Mouse (Mus musculus): Measurements from ENCODE around the gene Syt9. TPM values are rescaled to one million over a fixed set of nuclear protein-coding genes. Genes with fewer than 3 reads are reported as not detected.
A peak's percentile ranks its signal among the peaks of the same experiment; 100 is the strongest.

Syt9 gene
- total RNA-seq (2021) = under 1 TPM; 0.33 to 0.38 TPM

GRCm38 (mm10) chr7:107370232-107371125 lies at the start of gene Syt9:
Gene Syt9, plus strand, starts transcription at chr7:107370728.
- DNase-seq = peak; percentile 27

DNA sequence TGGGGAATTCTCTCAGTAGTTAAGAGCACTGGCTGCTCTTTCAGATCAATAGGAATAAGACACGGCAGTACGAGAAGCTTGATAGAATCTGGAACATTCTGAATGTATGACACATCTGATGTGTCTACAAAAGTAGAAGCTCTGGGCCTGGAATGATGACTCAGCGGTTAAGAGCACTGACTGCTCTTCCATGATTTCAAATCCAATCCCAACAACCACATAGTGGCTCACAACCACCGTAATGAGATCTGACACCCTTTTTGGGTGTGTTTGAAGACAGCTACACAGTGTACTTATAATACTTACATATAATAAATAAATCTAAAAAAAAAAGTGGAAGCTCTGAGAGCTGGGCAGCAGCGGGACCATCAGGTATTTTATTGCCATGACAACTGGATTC lies 31.5 kb upstream of the Syt9 start:
- no peak for DNase-seq

DNA sequence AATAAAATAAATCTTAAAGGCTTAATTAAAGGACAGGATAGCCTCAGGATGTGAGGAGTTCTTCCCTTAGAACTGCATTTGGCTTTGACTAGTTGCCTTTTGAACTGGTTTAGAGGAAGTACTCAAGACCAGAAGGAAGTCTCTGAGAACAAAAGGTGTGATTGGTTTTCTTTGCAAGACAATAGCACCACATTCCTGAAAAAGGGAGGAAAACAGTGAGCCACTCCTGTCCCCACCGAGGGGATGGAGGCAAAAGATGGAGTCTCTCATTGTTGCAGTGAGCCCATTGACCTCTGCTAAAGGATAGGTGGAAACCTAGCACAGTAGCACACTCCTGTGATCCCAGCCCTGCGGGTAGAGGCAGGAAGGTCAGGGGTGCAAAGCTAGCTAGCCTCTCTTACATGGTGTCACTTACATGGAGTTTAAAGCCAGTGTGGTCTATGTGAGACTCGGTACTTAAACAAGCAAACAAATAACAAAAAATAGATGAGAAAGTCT lies 30.9 kb upstream of the Syt9 start:
- no peak for DNase-seq

DNA sequence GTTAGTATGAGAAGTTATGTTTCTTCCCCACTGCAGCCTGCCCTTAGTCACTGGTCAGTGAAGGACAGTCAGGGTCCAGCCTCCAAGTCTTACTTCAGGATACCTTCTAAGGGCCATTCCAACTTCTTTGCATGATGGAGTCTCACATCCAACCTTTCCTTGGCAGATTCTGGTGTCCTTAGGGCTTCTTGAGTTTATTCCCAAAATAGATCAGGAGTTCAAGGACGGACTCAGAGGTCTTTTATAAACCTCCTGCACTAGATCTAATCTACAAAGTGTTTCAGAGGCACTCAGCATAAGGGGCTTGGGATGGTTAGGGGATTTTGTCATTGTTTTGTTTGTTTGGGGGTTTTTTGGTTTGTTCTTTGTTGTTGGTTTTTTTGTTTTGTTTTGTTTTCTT lies 30.3 kb upstream of the Syt9 start:
- no peak for DNase-seq

DNA sequence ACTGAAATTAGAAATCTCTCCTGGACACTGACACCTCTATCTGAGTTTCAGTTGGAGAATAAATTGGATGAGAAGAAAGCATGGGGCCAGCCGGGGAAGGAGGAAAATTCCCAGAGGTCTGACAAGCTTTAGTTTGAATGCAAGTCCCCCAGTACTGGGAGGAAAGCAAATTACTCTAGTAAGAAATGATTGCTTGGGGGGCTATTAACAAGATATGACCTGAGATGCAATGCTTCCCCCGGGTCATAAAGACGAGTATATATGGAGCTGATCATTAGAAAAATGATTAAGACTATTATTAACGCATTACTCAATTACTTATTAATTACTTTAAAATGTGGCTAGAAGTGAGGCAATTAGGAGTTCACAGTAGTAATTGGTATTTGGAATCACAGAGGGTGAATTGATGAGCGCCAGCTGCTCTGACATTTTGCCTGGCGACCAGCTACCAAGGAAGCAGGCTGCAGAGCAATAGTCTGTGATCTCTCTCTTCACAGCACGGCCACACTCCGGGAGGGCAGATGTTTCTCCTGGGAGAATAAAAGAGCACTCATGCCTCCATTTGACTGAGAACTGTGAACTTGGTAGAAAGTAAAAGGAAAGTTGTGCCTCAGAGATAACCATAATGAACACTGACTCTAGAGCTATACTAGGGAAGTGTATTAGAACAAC lies 28.9 kb upstream of the Syt9 start:
- DNase-seq = no peak

DNA sequence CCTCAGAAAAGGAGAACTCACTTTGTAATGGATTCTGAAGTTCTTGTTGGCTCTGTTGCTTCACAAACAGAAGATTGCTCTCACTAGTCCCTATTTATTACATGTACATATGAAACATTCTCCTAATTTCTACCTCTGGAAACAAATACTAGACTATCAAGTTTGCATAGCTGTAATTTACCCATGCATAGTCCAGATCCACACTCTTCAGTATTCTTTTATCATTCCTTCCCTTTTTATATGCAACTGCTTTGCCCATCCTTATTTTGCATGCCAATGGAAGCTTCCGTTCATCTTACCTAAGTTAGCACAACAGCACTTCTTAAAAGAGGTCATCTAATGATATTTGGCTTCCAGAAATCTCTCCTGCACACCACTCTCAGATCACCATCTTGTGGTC lies 21.3 kb upstream of the Syt9 start:
- no peak for DNase-seq

DNA sequence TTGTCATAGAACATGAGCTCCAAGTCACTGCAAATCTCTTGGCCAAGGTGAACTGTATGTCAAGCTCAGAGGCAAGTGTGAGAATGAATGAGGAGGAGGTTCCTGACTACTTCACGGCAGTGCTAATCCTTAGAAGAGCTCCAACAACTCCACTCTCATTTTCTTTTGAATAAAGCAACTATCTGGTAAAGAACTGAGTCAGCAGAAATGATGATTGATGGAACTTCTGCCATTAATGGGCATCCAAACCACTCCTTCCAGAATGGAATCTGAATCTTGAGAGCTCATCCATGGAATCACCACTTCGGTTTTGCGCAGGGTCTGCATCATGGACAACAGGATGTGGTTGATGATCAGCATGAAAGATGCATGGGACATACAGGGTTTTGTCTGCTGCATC lies 8.4 kb upstream of the Syt9 start:
- no peak for DNase-seq

DNA sequence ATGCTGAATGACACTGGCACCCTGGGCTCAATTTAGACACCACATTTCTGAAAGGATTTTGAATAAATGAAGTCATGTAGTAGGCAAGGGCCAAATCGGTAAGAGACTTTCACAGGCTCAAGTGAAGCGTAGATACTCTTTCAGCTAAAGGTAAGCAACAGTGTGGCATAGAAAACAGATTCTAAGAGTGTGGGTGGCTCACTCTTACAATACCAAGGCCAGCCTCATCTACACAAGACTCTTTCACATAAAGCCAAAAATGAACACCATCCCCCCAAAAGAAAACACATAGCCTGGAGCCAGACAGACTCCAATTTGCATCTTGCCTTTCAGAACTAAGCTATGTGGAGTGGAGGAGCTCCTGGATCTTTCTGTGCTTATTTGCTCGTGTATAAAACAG lies 7.9 kb upstream of the Syt9 start:
- no peak for DNase-seq

DNA sequence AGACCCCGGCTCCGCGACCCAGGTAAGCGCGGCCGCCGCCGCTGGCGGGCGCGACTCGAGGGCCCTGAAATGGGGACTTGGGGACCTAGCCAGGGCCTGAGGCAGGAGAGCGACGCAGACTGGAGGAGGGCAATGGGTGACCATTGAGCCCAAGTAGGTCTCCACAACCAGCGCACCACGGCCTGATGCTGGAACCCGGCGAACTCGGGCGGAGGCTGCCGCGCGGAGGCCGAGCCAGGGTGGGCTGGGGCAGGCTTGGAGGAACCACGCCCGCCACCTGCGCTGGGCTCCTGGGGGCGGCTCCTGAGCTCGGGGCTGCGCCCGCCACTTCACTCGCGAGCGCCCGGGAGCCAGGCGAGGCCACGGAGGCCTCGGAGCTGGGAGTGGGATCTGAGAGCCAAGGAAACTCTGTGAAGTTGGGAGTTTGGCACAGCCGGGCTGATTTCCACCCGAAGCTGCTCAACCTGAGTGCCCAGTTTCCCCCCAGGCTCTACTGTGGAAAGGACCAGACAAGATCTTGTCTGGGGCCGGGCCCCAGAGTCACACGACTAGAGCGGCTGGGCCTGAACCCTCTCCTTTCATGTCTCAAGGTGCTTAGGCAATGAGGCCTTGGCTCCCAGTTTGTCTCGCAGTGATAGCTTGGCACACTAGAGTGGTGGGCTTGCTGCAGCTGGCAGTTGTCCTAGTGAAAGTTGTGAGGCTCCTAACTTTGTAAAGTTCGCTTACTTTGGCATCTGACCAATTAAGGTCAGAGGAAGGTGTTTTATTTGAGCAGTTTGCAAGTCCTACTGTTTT lies 795 bp downstream of the Syt9 start:
- no peak for DNase-seq

DNA sequence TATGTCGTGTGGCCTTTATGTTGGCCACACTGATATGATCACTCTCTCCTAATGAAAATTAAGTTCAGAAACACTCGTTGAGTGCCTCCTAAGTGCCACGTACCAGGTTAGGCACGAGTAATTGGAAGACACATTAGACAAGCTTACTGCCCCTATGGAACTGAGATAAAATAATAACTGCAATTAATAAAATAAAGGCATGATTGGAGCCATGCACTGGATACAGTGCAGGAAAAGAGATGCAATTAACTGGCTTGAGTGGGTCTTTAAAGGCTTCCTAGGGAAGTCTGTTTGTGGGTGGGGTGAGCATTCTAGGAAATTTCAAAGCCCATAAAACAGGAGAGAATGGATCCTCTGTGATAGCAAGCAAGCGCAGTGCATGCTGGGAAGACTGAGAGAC lies 10.0 kb downstream of the Syt9 start:
- DNase-seq = no peak

DNA sequence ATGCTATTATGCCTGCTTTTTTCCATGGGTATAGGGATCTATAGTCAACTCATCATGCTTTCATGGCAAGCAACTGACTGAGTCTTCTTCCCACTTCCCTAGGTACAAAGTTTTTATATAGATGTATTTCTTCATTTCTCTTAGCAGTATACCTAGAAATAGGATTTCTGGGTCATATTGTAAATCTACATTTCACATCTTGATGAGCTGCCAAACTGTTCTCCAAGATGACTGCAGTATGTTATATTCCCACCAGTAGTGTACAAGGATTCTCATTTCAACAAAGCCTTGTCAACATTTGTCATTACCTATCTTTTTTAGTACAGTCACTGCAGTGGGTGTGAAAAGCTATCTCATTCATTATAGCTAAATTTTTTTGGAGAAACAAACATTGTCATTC lies 19.1 kb downstream of the Syt9 start:
- no peak for DNase-seq

- DNase-seq = peak; percentile 31
These were observed 22.2 kb downstream of the Syt9 start for GRCm38 (mm10) chr7:107392749-107393148.

GRCm38 (mm10) chr7:107400061-107400799 lies 29.7 kb downstream of the Syt9 start:
- no peak for DNase-seq

- no peak for DNase-seq
These were observed 32.7 kb downstream of the Syt9 start for GRCm38 (mm10) chr7:107403261-107403660.

DNA sequence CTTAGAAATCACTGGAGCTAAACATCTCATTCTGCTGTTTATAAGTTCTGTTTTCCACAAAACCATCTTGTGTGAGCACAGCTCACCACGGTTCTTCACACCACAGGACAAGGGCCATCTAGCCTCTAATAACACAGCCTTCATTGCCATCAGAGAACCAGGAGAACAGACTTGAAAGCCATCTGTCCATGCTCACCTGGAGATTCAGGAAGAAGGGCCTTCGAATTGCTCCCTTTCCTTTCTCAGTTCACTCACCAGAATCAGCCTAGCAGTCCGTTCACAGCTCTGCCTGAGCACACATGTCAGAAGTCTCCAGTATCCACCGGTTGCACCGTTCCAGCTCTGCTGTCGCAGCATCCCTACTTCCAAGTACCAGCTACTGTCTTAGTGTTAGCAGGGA lies 44.4 kb downstream of the Syt9 start:
- DNase-seq = no peak

DNA sequence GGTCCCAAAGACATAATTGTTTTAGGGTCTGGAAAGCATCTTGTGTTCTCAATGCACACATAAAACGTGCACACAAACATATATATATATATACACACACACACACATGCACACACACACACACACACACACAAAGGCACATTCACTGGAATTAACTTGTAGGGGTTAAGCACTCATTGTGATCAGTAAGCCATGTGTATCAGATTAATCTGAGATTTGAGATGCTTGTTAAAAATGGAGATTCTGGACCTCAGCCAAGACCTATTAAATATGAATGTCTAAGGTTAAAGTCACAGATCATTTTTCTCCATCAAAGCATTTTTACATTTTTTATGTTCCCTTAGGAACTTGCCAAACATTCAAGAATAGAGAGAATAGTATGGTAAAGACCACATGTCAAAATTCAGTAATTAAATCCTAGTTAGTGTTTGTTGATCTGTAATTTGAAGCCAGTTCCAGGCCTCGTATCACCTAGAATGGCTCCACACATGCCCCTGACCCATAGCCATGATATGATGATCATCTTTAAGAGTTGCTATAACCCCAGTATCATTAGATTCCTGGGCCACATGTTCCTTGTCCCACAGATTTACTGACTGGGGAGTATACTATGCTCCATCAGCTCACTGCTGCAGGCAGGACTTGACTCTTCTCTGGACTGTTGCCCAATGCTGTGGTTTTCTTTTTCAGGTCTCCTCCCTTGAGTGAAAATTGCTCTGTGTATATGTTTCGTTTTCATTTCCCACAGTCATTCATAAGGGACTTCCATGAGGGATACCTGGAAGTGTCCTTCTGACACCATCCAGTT lies 46.7 kb downstream of the Syt9 start:
- no peak for DNase-seq

- no peak for DNase-seq
These were observed 66.9 kb downstream of the Syt9 start for GRCm38 (mm10) chr7:107437381-107437780.

GRCm38 (mm10) chr7:107444579-107444978 lies 74.1 kb downstream of the Syt9 start:
- DNase-seq = no peak

DNA sequence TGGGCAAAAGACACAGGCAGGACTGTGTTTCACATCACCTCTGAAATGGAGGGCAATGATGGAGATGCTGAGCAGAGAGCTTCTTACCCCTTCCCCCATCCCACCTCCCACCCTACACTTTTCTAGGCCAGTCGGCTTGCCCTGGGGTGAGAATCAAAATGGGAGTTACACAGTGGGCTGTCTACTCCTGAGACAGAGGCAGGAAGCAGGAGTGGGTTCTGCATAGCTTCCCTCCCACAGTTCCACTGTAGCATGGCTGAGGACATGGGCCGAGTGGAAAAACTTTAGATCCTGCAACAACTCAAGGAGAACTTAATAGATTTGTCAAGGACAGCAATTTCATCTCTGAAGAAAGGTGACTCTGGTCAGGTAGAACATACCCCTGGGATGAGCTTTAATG lies 84.1 kb downstream of the Syt9 start:
- no peak for DNase-seq

DNA sequence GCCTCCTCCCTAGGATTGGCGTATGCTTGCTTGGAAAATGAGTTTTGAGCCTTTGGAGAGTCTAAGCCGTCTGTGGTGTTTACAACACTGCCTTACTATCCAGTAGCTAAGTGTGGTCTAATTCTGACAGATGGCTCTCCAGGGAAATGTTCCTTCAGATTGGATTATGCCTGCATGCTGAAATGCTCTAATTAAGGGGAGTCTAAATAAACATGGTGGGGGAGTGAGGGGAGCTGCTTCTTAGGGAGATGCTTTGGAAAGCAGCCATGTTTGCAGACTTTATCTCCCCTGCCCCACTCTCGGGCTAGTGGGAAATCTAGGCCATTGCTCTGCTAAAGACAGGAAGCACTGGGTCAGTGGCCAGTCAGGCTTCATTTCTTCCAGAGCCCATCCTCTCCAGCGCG lies 84.6 kb downstream of the Syt9 start:
- no peak for DNase-seq

- no peak for DNase-seq
These were observed 90.6 kb downstream of the Syt9 start for GRCm38 (mm10) chr7:107461167-107461566.
